Mouse (Mus musculus) retina, postnatal 7 days (tissue): Measurements from ENCODE around the gene A730015C16Rik.
A peak's percentile ranks its signal among the peaks of the same experiment; 100 is the strongest.

Experiments used
- DNase-seq: peaks from one replicate; pipeline ENCODE4 v3.0.0-alpha.2; 2012; ENCODE audit warnings: low read depth, low spot score

A730015C16Rik gene

GRCm38 (mm10) chr4:108848505-108848848 is at the start of gene A730015C16Rik:
TSS of gene A730015C16Rik (minus strand) at chr4:108848619.
- DNase-seq = no peak

GRCm38 (mm10) chr4:108890876-108891275 is 42.5 kb upstream of the A730015C16Rik start:
- no peak for DNase-seq

DNA sequence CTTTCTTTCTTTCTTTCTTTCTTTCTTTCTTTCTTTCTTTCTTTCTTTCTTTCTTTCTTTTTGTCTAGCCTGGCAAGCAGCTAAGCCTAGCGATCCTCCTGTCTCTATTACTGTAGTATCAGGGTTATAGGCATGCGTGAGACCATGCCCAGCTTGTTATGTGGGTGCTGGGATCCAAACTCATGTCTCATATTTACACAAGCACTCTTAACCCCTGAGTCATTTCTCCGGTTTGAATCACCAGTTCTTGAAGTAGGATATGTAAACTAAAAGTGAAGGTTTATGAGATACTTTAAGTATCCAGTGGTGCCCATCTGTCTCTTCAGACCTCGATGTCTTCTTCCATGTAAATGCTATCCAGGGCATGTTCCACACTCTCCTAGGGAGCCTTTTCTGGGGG is 39.0 kb upstream of the A730015C16Rik start:
- no peak for DNase-seq

GRCm38 (mm10) chr4:108883815-108884214 is 35.4 kb upstream of the A730015C16Rik start:
- no peak for DNase-seq

GRCm38 (mm10) chr4:108878963-108879822 is 30.8 kb upstream of the A730015C16Rik start, which contains the start of gene Rab3b:
TSS of gene Rab3b (plus strand) at chr4:108879063.
- DNase-seq = peak; percentile 21

- DNase-seq = no peak
These were observed 29.5 kb upstream of the A730015C16Rik start for GRCm38 (mm10) chr4:108877901-108878300.

DNA sequence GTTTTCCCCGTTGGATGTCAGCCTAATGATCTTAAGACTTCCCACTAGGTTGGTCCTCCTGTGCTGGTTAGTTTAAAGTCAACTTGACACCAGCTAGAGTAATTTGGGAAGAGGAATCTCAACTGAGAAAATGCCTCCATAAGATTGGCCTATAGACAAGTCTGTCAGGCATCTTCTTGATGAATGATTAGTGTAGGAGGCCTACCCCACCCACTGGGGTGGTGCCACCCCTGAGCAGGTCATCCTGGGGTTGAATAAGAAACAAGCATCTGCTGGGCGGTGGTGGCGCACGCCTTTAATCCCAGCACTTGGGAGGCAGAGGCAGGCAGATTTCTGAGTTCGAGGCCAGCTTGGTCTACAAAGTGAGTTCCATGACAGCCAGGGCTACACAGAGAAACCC is 25.3 kb upstream of the A730015C16Rik start:
- DNase-seq = no peak

- DNase-seq = peak; percentile 85
These were observed 21.4 kb upstream of the A730015C16Rik start for GRCm38 (mm10) chr4:108869730-108870374.

DNA sequence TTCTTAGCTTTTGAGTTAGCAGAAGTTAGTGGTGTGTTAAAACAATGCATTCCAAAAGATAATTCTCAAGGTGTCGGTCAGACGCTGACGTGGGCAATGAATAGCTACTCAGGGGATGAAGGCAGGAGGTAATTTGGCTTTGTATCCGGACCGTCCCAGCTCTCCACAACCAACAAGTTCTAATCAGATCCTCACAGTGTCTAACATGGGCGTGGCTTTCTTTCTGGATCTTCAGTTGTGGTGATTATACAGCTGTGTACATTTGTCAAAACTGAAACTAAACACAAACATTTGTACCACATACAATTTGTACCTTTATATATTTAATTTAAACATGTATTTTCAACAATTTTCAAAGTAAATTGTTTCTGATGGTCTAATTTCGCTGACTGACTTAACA is 18.4 kb upstream of the A730015C16Rik start:
- no peak for DNase-seq

DNA sequence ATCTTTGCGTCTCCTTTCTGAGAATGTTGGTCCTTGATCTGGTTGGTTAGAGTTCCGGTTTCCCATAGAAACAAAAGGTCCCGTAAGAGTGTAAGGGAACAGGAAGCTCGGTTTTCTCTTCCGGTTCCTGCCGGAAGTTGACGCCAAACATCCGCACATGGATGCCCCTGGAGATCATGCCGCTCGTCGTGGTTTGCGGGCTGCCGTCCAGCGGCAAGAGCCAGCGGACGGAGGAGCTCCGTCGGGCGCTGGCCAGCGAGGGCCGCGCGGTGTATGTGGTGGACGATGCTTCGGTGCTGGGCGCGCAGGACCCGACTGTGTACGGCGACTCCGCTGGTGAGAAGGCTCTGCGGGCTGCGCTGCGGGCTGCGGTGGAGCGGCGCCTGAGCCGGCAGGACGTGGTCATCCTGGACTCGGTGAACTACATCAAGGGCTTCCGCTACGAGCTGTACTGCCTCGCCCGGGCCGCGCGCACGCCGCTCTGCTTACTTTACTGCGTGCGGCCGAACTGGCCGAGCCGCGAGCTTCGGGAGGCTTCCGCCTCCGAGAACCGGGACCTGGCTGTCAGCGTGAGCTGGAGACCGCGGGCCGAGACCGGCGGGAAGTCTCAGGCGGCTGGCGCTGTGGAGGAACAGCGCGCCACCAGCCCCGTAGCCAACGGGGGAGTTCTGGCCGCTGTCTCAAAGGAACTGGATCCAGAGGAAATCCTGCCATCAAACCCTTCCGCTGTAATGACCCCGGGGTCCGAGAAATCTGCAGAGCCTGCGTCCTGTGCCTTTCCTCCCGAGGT is 509 bp downstream of the A730015C16Rik start, which contains the start of gene Kti12:
Gene Kti12, plus strand, starts transcription at position 71 of the 790 bp plus-strand sequence.
- DNase-seq = peak; percentile 77

- DNase-seq = no peak
These were observed 2.4 kb downstream of the A730015C16Rik start for GRCm38 (mm10) chr4:108845824-108846569.

DNA sequence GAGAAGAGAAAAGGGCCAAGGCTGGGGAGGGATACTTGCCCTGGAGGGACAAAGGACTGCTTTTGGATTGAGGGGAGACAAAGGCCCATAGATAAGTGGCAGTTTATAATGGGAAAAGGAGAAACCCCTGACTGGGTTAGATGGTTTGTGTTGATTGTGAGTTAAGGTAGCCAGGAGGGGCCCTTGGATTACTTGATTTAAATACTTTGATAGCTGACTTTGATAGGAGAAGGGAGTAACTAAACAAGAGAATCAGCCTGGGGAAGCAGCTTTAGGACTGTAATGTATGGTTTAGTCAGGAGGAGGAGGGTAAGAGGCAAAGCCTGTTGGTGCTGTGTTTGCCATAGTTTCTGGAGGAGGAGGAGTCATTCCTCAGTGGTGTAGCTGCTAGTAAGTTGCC is 5.1 kb downstream of the A730015C16Rik start:
- no peak for DNase-seq

- no peak for DNase-seq
These were observed 6.4 kb downstream of the A730015C16Rik start for GRCm38 (mm10) chr4:108841920-108842578.

GRCm38 (mm10) chr4:108838031-108838430 is 10.4 kb downstream of the A730015C16Rik start:
- DNase-seq = no peak

GRCm38 (mm10) chr4:108835496-108835895 is 12.9 kb downstream of the A730015C16Rik start:
- no peak for DNase-seq

- DNase-seq = no peak
These were observed 13.5 kb downstream of the A730015C16Rik start for GRCm38 (mm10) chr4:108834971-108835311.

- DNase-seq = peak; percentile 83
These were observed 14.1 kb downstream of the A730015C16Rik start, which contains the start of gene Txndc12 for GRCm38 (mm10) chr4:108834115-108834970. TSS of gene Txndc12 (plus strand) at chr4:108834601.

- no peak for DNase-seq
These were observed 14.6 kb downstream of the A730015C16Rik start for GRCm38 (mm10) chr4:108833828-108834114.

- DNase-seq = peak; percentile 85
These were observed 15.2 kb downstream of the A730015C16Rik start, which contains the start of gene Btf3l4 for GRCm38 (mm10) chr4:108832916-108833827. TSS of gene Btf3l4 (minus strand) at chr4:108833614.
